Mouse (Mus musculus): ENCODE measurements at regions not wholly inside any gene's neighbourhood (a gene's known extent, or its start where the extent isn't known, plus 50 kb on each side); places are given as distances from the start of the nearest gene placed in this dataset.

- TF ChIP-seq CTCF (IDR thresholded peaks at IDR 0.05; ENCODE audit: control insufficient read depth, insufficient read depth, insufficient read length) (no peak), MYOG (IDR thresholded peaks at IDR 0.05; ENCODE audit: control insufficient read depth, extremely low read depth, insufficient read length) (no peak), MAX (IDR thresholded peaks at IDR 0.05) (no peak)
Observed at GRCm38 (mm10) chr13:52070731-52071663, 224.5 kb downstream of the Gadd45g start.

All from C2C12 (cell line).